Mouse (Mus musculus): ENCODE measurements around the gene Bbs2. TPM values are rescaled to one million over a fixed set of nuclear protein-coding genes. Genes with fewer than 3 reads are reported as not detected.

The Bbs2 gene
- polyA plus RNA-seq, 1 experiment from 2014 or later: 16.0 TPM

- Histone ChIP-seq H3K9me3 (replicated peaks) (no peaks in the 10 kb centered on the region), H3K27ac (replicated peaks) (peak overlapping the region; percentile 42; the same call in 1 of the 2 replicates), H3K36me3 (no peaks in the 10 kb centered on the region), H3K4me3 (no peak overlapping the region), H3K4me1 (peaks cover 38% of the 10 kb centered on the region), H3K27me3 (ENCODE audit: low read depth, poor library complexity, severe bottlenecking) (no peaks in the 10 kb centered on the region)
- no peak for DNase-seq (ENCODE audit: low spot score)
- WGBS: 84% methylated on average over 9 of the region's 9 CpGs
Observed at GRCm38 (mm10) chr8:94121625-94122024, 22.9 kb upstream of the Bbs2 start.

- peak overlapping the region; percentile 85 for H3K27ac ChIP-seq (replicated peaks)
- DNase-seq (ENCODE audit: low spot score): peak; percentile 68
- no peaks in the 10 kb centered on the region for H3K27me3 ChIP-seq (ENCODE audit: low read depth, poor library complexity, severe bottlenecking)
- H3K4me3 ChIP-seq: peak overlapping the region; percentile 36
- H3K36me3 ChIP-seq: no peaks in the 10 kb centered on the region
- 2% methylated on average over 6 of the region's 6 CpGs for WGBS
- no peaks in the 10 kb centered on the region for H3K9me3 ChIP-seq (replicated peaks)
- peaks cover 38% of the 10 kb centered on the region for H3K4me1 ChIP-seq
Observed at GRCm38 (mm10) chr8:94118776-94119430, 20.2 kb upstream of the Bbs2 start.

GRCm38 (mm10) chr8:94113972-94114371 lies 15.2 kb upstream of the Bbs2 start:
- Histone ChIP-seq H3K4me1 (peaks cover 14% of the 10 kb centered on the region), H3K27ac (replicated peaks) (no peak overlapping the region), H3K9me3 (replicated peaks) (no peaks in the 10 kb centered on the region), H3K27me3 (ENCODE audit: low read depth, poor library complexity, severe bottlenecking) (no peaks in the 10 kb centered on the region), H3K4me3 (no peak overlapping the region), H3K36me3 (no peaks in the 10 kb centered on the region)
- 89% methylated on average over 2 of the region's 2 CpGs for WGBS
- no peak for DNase-seq (ENCODE audit: low spot score)

GRCm38 (mm10) chr8:94113435-94113834 lies 14.7 kb upstream of the Bbs2 start:
- no peaks in the 10 kb centered on the region for H3K36me3 ChIP-seq
- H3K27ac ChIP-seq (replicated peaks): no peak overlapping the region
- DNase-seq (ENCODE audit: low spot score): no peak
- H3K27me3 ChIP-seq (ENCODE audit: low read depth, poor library complexity, severe bottlenecking): no peaks in the 10 kb centered on the region
- H3K4me3 ChIP-seq: no peak overlapping the region
- 62% methylated on average over 1 of the region's 1 CpGs for WGBS
- H3K4me1 ChIP-seq: peaks cover 9% of the 10 kb centered on the region
- H3K9me3 ChIP-seq (replicated peaks): no peaks in the 10 kb centered on the region

GRCm38 (mm10) chr8:94110526-94111177 lies 11.9 kb upstream of the Bbs2 start:
- Histone ChIP-seq H3K27ac (replicated peaks) (no peak overlapping the region), H3K4me1 (no peaks in the 10 kb centered on the region), H3K9me3 (replicated peaks) (no peaks in the 10 kb centered on the region), H3K27me3 (ENCODE audit: low read depth, poor library complexity, severe bottlenecking) (no peaks in the 10 kb centered on the region), H3K36me3 (no peaks in the 10 kb centered on the region), H3K4me3 (no peak overlapping the region)
- DNase-seq (ENCODE audit: low spot score): no peak
- 73% methylated on average over 6 of the region's 6 CpGs for WGBS

DNA sequence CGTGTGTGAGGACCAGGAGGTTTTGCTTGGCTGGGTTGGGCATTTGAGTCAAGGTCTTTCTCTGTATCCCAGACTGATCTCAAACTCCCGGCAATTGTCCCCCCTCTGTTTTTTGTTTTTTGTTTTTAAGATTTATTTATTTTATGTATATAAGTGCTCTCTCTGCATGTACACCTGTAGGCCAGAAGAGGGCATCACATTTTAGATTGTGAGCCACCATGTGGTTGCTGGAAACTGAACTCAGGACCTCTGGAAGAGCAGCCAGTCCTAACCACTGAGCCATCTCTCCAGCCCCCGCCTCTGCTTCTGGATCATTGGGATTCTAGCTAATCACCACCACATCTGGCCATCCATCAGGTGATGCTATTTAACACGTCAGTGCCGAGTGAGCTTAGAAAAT lies 11.1 kb upstream of the Bbs2 start:
- 80% methylated on average over 5 of the region's 5 CpGs for WGBS
- Histone ChIP-seq H3K36me3 (no peaks in the 10 kb centered on the region), H3K4me1 (no peaks in the 10 kb centered on the region), H3K9me3 (replicated peaks) (no peaks in the 10 kb centered on the region), H3K27ac (replicated peaks) (no peak overlapping the region), H3K27me3 (ENCODE audit: low read depth, poor library complexity, severe bottlenecking) (no peaks in the 10 kb centered on the region), H3K4me3 (no peak overlapping the region)
- no peak for DNase-seq (ENCODE audit: low spot score)

DNA sequence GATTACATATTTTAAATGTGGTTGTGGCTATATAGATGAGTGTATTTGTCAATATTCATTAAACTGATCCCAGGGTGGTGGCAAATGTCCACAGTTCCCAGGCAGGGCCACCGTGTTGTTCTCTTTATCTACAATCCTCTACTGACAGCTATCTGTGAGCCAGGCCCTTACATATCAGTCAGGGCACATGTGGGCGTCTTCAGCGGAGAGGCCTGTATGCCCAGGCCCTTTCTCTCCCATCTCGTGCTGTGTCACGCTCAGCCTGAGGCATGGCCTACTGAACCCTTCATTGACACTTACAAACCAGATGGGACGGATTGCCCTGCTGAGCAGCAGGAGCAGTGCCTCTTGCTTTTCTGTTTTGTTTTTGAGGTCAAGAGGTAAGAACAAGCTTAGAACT lies 10.7 kb upstream of the Bbs2 start:
- H3K9me3 ChIP-seq (replicated peaks): no peaks in the 10 kb centered on the region
- DNase-seq (ENCODE audit: low spot score): no peak
- H3K27me3 ChIP-seq (ENCODE audit: low read depth, poor library complexity, severe bottlenecking): no peaks in the 10 kb centered on the region
- no peak overlapping the region for H3K4me3 ChIP-seq
- no peak overlapping the region for H3K27ac ChIP-seq (replicated peaks)
- H3K36me3 ChIP-seq: no peaks in the 10 kb centered on the region
- no peaks in the 10 kb centered on the region for H3K4me1 ChIP-seq
- 66% methylated on average over 6 of the region's 6 CpGs for whole genome bisulfite sequencing

- H3K4me1 ChIP-seq: no peaks in the 10 kb centered on the region
- H3K36me3 ChIP-seq: no peaks in the 10 kb centered on the region
Observed at GRCm38 (mm10) chr8:94107871-94108270, 9.1 kb upstream of the Bbs2 start.

DNA sequence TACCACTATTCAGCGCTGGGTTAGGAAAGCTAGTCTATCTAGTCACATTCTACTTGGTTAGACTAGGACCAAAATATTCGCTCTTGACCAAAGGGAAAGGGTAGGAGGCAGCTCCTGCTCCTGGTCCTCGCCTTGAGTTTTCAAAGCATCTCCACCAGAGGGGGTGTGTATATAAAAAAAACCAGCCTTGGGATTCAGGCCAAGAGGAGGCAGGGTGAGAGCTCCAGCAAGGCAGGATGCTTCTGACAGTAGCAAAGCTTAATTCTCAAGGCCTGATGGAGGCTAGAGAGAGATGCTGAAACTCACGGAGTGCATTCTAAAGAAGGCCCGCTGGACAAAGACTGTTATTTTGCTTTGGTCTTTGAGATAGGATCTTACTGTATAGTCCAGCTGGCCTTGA lies 5.4 kb upstream of the Bbs2 start:
- Histone ChIP-seq H3K36me3 (no peaks in the 10 kb centered on the region), H3K4me1 (peaks cover under 1% of the 10 kb centered on the region), H3K27ac (replicated peaks) (no peak overlapping the region), H3K4me3 (no peak overlapping the region), H3K27me3 (ENCODE audit: low read depth, poor library complexity, severe bottlenecking) (peaks cover 6% of the 10 kb centered on the region; the same call in 1 of the 2 replicates), H3K9me3 (replicated peaks) (no peaks in the 10 kb centered on the region)
- DNase-seq (ENCODE audit: low spot score): no peak
- 53% methylated on average over 5 of the region's 5 CpGs for WGBS

More at GRCm38 (mm10) chr8:94107871-94108270, 9.1 kb upstream of the Bbs2 start:
- H3K9me3 ChIP-seq (replicated peaks): no peaks in the 10 kb centered on the region
- WGBS: 89% methylated on average over 3 of the region's 3 CpGs
- no peaks in the 10 kb centered on the region for H3K27me3 ChIP-seq (ENCODE audit: low read depth, poor library complexity, severe bottlenecking)
- no peak overlapping the region for H3K4me3 ChIP-seq
- H3K27ac ChIP-seq (replicated peaks): no peak overlapping the region
- no peak for DNase-seq (ENCODE audit: low spot score)

DNA sequence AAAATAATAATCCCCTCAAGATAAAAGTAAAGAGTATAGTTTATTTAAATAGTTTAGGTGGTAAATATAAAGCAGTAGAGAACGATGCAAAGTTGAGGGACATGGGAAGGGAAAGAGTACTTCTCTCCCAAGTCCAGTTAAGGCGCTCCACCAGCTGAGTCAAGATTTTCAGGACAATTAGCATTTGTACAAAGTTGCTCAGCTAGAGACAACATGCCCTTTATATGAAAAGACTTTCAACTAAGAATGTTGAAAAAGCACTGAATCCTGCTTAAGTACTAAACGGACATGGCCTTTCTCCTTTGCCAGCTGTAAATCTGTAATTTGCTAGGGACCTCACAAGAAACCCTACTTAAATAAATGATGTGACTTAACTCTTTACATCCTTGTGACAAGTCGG lies 268 bp upstream of the Bbs2 start:
- Histone ChIP-seq H3K9me3 (replicated peaks) (no peaks in the 10 kb centered on the region), H3K36me3 (no peaks in the 10 kb centered on the region), H3K4me3 (peak overlapping the region; percentile 70), H3K27me3 (ENCODE audit: low read depth, poor library complexity, severe bottlenecking) (peaks cover 6% of the 10 kb centered on the region; the same call in 1 of the 2 replicates), H3K27ac (replicated peaks) (peak overlapping the region; percentile 95), H3K4me1 (peaks cover 17% of the 10 kb centered on the region)
- no peak for DNase-seq (ENCODE audit: low spot score)
- 52% methylated on average over 4 of the region's 4 CpGs for WGBS

- Histone ChIP-seq H3K4me1 (peaks cover 17% of the 10 kb centered on the region), H3K27me3 (ENCODE audit: low read depth, poor library complexity, severe bottlenecking) (no peaks in the 10 kb centered on the region), H3K4me3 (no peak overlapping the region), H3K9me3 (replicated peaks) (no peaks in the 10 kb centered on the region), H3K27ac (replicated peaks) (no peak overlapping the region), H3K36me3 (0 out of 2 replicates have a peak, but pooled peaks cover 1% of the 10 kb centered on the region)
- DNase-seq (ENCODE audit: low spot score): no peak
- 81% methylated on average over 6 of the region's 6 CpGs for WGBS
Observed at GRCm38 (mm10) chr8:94094281-94094680, 4.4 kb downstream of the Bbs2 start.

DNA sequence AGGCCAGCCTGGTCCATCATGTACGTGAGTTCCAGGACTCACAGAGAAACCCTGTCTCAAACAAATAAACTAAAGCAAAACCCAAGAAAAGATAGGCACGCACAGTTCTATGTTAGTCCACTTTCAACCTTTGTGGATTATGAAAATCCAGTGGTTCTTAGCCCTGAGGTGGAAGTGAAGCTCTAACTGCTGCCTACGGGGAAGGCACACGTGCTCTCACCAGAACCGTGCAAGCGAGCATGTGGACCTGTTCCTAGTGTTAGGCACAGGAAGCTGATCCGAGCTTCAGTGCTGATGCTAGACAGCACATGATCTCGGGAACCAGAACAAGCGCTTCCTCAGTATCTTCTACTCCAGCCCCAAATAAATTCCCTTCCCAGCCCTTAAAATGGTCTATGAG lies 5.9 kb downstream of the Bbs2 start:
- Histone ChIP-seq H3K4me3 (no peak overlapping the region), H3K4me1 (peaks cover 8% of the 10 kb centered on the region), H3K36me3 (peaks cover 6% of the 10 kb centered on the region; the same call in 1 of the 2 replicates), H3K9me3 (replicated peaks) (no peaks in the 10 kb centered on the region), H3K27me3 (ENCODE audit: low read depth, poor library complexity, severe bottlenecking) (no peaks in the 10 kb centered on the region), H3K27ac (replicated peaks) (no peak overlapping the region)
- no peak for DNase-seq (ENCODE audit: low spot score)
- WGBS: 90% methylated on average over 9 of the region's 9 CpGs

DNA sequence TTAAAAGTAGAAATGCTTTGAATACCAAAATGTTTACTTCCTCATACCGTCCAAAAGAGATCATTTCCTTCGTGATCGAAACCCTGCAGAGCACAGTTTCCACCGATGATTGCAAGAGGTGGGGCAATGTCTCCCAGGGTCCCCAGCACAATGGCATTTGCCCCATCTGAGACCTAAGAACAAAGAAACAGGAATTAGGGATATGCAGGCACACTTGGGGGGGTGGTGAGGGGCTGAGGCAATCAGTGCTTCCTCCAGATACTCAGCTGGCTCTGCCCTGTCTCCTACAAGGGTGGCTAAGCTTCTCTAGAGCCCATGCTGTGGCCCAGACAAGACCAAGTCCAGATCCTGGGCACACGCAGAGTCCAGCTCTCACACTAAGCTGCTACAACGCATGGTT lies 9.0 kb downstream of the Bbs2 start:
- Histone ChIP-seq H3K27ac (replicated peaks) (no peak overlapping the region), H3K27me3 (ENCODE audit: low read depth, poor library complexity, severe bottlenecking) (no peaks in the 10 kb centered on the region), H3K36me3 (peaks cover 28% of the 10 kb centered on the region), H3K9me3 (replicated peaks) (no peaks in the 10 kb centered on the region), H3K4me1 (no peaks in the 10 kb centered on the region), H3K4me3 (no peak overlapping the region)
- DNase-seq (ENCODE audit: low spot score): no peak
- WGBS: 60% methylated on average over 6 of the region's 6 CpGs
